Mouse (Mus musculus): Measurements from ENCODE around the gene Zbtb34. TPM values are rescaled to one million over a fixed set of nuclear protein-coding genes. Genes with fewer than 3 reads are reported as not detected.

The Zbtb34 gene
- total and polyA plus RNA-seq, 3 experiments: 7.7 to 57.9 (median 12.0) TPM

DNA sequence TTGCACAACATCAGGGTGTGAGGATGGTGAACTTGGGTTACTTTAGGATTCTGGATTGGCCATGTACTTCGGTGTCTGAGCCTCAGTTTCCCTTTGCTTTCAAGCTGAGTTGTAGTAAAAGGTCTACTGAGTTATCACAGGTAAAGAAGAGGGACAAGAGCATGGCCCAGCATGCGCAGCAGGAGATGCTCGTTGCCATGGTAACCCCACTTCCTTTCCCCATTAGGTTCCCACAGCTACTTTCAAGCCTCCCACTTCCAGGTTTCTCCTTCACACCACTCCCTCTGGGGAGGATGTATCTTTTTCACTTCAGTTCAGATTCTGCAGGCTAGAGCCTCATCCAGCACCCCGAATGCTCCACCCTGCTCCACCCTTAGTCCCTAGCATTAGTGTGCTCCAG is 9.8 kb upstream of the Zbtb34 start:
- no peak for ATAC-seq (ENCODE audit: extremely low read depth, insufficient number of reproducible peaks, low FRiP score, poor library complexity, severe bottlenecking)
- no peak overlapping the region for H3K4me3 ChIP-seq (ENCODE audit: low read depth, low read length)
- DNase-seq (ENCODE audit: low spot score): no peak
- peaks cover 14% of the 10 kb centered on the region for H3K4me1 ChIP-seq (ENCODE audit: insufficient read depth, low read depth, low read length)
- peaks cover 43% of the 10 kb centered on the region for H3K27me3 ChIP-seq (ENCODE audit: insufficient read depth, low read length)
- H3K36me3 ChIP-seq (replicated peaks): no peaks in the 10 kb centered on the region
- TF ChIP-seq CTCF (IDR thresholded peaks at IDR 0.05; ENCODE audit: low read depth, low read length) (no peak), GATA2 (IDR thresholded peaks at IDR 0.05; ENCODE audit: borderline replicate concordance, low read depth, low read length) (no peak), POLR2AphosphoS5 (IDR thresholded peaks at IDR 0.05; ENCODE audit: insufficient replicate concordance, low read depth, low read length) (no peak), TAL1 (conservative IDR thresholded peaks at IDR 0.05; ENCODE audit: low read depth, low read length) (no peak), GATA1 (IDR thresholded peaks at IDR 0.05; ENCODE audit: borderline replicate concordance, low read length) (no peak)
- no peaks in the 10 kb centered on the region for H3K9me3 ChIP-seq (replicated peaks)

DNA sequence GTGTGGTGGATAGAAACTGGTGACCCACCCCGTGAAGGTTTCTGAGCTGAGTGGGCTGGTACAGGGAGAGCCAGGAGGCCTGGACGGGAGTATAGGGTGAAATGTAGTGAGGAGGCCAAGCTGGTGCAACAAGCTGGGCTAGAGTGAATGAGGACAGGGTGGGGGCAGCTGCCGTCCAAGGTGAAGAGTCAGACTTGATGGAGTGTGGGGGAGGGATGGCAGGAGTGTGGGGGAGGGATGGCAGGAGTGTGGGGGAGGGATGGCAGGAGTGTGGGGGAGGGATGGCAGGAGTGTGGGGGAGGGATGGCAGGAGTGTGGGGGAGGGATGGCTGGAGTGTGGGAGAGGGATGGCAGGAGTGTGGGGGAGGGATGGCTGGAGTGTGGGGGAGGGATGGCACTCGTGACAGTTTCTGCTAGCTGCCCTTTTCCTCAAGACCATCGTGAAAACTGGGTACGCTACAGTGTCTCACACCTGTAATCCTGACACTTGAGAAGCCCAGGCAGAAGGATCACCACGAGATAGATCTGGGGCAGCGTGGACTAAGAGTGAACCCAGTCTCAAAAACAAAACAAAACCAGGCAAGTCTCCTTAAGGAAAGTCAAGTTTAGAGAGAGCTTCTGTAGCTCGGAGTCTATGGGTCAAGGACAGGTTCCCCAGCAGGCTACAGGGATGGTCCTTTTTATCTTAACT is 9.0 kb upstream of the Zbtb34 start:
- H3K4me3 ChIP-seq (ENCODE audit: low read depth, low read length): no peak overlapping the region; the same call in 1 of the 2 replicates
- peaks cover 49% of the 10 kb centered on the region for H3K27me3 ChIP-seq (ENCODE audit: insufficient read depth, low read length)
- ATAC-seq (ENCODE audit: extremely low read depth, insufficient number of reproducible peaks, low FRiP score, poor library complexity, severe bottlenecking): no peak
- DNase-seq (ENCODE audit: low spot score): no peak
- TF ChIP-seq CTCF (IDR thresholded peaks at IDR 0.05; ENCODE audit: low read depth, low read length) (no peak), GATA1 (IDR thresholded peaks at IDR 0.05; ENCODE audit: borderline replicate concordance, low read length) (no peak), GATA2 (IDR thresholded peaks at IDR 0.05; ENCODE audit: borderline replicate concordance, low read depth, low read length) (no peak), TAL1 (conservative IDR thresholded peaks at IDR 0.05; ENCODE audit: low read depth, low read length) (no peak), POLR2AphosphoS5 (IDR thresholded peaks at IDR 0.05; ENCODE audit: insufficient replicate concordance, low read depth, low read length) (no peak)
- H3K9me3 ChIP-seq (replicated peaks): no peaks in the 10 kb centered on the region
- no peaks in the 10 kb centered on the region for H3K36me3 ChIP-seq (replicated peaks)
- H3K4me1 ChIP-seq (ENCODE audit: insufficient read depth, low read depth, low read length): peaks cover 16% of the 10 kb centered on the region

DNA sequence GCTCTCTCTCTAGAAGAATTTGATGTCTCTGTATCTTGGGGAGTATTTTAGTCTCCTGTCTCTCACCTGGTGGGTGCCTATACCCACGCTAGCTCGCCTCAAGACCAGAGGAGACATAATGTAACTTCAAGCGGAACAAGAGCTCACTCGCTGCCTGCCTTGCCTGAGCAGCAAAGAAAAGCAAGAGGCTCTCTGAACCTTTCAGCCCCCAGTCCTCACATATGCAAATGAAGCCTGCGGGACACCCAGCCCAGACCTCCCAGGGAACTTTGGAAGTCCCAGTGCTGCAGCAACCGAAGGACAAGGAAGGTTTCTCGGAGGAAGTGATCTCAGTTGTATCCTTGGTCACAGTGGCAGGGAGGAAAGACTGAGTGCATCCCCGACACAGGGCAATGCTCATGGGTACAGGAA is 8.4 kb upstream of the Zbtb34 start:
- H3K27me3 ChIP-seq (ENCODE audit: insufficient read depth, low read length): peaks cover 51% of the 10 kb centered on the region
- no peak overlapping the region for H3K4me3 ChIP-seq (ENCODE audit: low read depth, low read length)
- H3K9me3 ChIP-seq (replicated peaks): no peaks in the 10 kb centered on the region
- TF ChIP-seq GATA1 (IDR thresholded peaks at IDR 0.05; ENCODE audit: borderline replicate concordance, low read length) (no peak), POLR2AphosphoS5 (IDR thresholded peaks at IDR 0.05; ENCODE audit: insufficient replicate concordance, low read depth, low read length) (no peak), CTCF (IDR thresholded peaks at IDR 0.05; ENCODE audit: low read depth, low read length) (no peak), GATA2 (IDR thresholded peaks at IDR 0.05; ENCODE audit: borderline replicate concordance, low read depth, low read length) (no peak)
- no peaks in the 10 kb centered on the region for H3K36me3 ChIP-seq (replicated peaks)
- peaks cover 16% of the 10 kb centered on the region for H3K4me1 ChIP-seq (ENCODE audit: insufficient read depth, low read depth, low read length)
- no peak for ATAC-seq (ENCODE audit: extremely low read depth, insufficient number of reproducible peaks, low FRiP score, poor library complexity, severe bottlenecking)
- no peak for DNase-seq (ENCODE audit: low spot score)

DNA sequence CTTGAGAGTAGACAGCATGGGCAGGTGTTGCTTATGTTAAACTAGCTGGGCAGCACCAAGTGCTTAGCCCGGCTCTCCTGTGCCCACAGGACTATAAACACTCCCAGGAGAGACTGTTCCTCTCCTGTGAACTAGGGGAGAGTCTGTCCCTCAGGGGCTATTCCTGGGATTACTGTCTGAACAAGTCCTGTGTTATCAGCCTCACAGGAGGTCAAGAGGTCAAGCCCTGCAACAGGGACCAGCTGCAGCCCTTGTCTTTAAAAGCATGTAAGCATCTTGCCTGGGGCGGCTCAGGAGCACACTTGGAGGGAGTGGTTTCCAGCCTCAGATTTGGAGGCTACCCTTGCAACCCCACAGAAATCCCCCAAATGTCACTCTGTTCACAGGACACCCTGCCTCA is 7.3 kb upstream of the Zbtb34 start:
- H3K9me3 ChIP-seq (replicated peaks): no peaks in the 10 kb centered on the region
- peaks cover 16% of the 10 kb centered on the region for H3K4me1 ChIP-seq (ENCODE audit: insufficient read depth, low read depth, low read length)
- no peak overlapping the region for H3K4me3 ChIP-seq (ENCODE audit: low read depth, low read length)
- TF ChIP-seq CTCF (IDR thresholded peaks at IDR 0.05; ENCODE audit: low read depth, low read length): no peak
- TF ChIP-seq TAL1 (conservative IDR thresholded peaks at IDR 0.05; ENCODE audit: low read depth, low read length): no peak
- no peaks in the 10 kb centered on the region for H3K36me3 ChIP-seq (replicated peaks)
- H3K27me3 ChIP-seq (ENCODE audit: insufficient read depth, low read length): peaks cover 51% of the 10 kb centered on the region
- ATAC-seq (ENCODE audit: extremely low read depth, insufficient number of reproducible peaks, low FRiP score, poor library complexity, severe bottlenecking): no peak
- no peak for DNase-seq (ENCODE audit: low spot score)

- Histone ChIP-seq H3K27me3 (ENCODE audit: insufficient read depth, low read length) (peaks cover 51% of the 10 kb centered on the region), H3K36me3 (replicated peaks) (no peaks in the 10 kb centered on the region), H3K9me3 (replicated peaks) (no peaks in the 10 kb centered on the region), H3K4me3 (ENCODE audit: low read depth, low read length) (no peak overlapping the region), H3K4me1 (ENCODE audit: insufficient read depth, low read depth, low read length) (peaks cover 20% of the 10 kb centered on the region)
- ATAC-seq (ENCODE audit: extremely low read depth, insufficient number of reproducible peaks, low FRiP score, poor library complexity, severe bottlenecking) (no peak), DNase-seq (ENCODE audit: low spot score) (no peak)
- no peak for TF ChIP-seq POLR2AphosphoS5 (IDR thresholded peaks at IDR 0.05; ENCODE audit: insufficient replicate concordance, low read depth, low read length)
- TF ChIP-seq TAL1 (conservative IDR thresholded peaks at IDR 0.05; ENCODE audit: low read depth, low read length): no peak
- TF ChIP-seq GATA2 (IDR thresholded peaks at IDR 0.05; ENCODE audit: borderline replicate concordance, low read depth, low read length): no peak
- TF ChIP-seq CTCF (IDR thresholded peaks at IDR 0.05; ENCODE audit: low read depth, low read length): no peak
- no peak for TF ChIP-seq GATA1 (IDR thresholded peaks at IDR 0.05; ENCODE audit: borderline replicate concordance, low read length)
Observed at GRCm38 (mm10) chr2:33437184-33437583, 6.1 kb upstream of the Zbtb34 start.

DNA sequence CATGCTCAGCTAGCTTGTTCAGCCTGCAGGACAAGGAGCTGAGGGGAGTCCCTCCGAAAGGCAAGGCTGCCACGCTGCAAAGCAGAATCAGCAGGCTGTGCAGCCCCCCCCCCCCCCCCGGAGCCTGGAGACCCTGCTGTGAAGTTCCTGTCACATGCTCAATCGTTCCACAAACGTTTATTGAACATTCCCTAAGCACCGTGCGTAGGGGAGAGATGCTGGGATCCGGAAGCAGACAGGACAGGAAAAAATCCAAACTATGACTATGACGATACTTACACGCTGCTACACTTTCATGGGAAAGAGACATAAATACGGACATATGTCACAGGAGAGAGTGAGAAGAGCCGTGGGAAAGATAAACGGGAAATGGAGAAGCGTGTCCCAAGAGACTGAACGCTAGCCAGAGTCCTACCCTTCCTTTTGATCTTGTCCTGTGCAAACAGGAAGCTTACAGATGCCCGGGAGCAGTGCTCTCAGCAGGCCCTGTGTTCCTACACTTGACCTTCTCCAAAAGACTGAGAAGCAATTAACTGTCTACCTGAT is 5.0 kb upstream of the Zbtb34 start:
- ATAC-seq (ENCODE audit: extremely low read depth, insufficient number of reproducible peaks, low FRiP score, poor library complexity, severe bottlenecking) (no peak), DNase-seq (ENCODE audit: low spot score) (no peak)
- Histone ChIP-seq H3K27me3 (ENCODE audit: insufficient read depth, low read length) (peaks cover 51% of the 10 kb centered on the region), H3K4me3 (ENCODE audit: low read depth, low read length) (no peak overlapping the region), H3K36me3 (replicated peaks) (no peaks in the 10 kb centered on the region), H3K4me1 (ENCODE audit: insufficient read depth, low read depth, low read length) (peaks cover 23% of the 10 kb centered on the region), H3K9me3 (replicated peaks) (no peaks in the 10 kb centered on the region)
- no peak for TF ChIP-seq TAL1 (conservative IDR thresholded peaks at IDR 0.05; ENCODE audit: low read depth, low read length)
- no peak for TF ChIP-seq GATA1 (IDR thresholded peaks at IDR 0.05; ENCODE audit: borderline replicate concordance, low read length)

Measured in G1E (cell line).